Mouse (Mus musculus): ENCODE measurements around the gene Mepce. TPM values are rescaled to one million over a fixed set of nuclear protein-coding genes. Genes with fewer than 3 reads are reported as not detected.

Mepce gene
- polyA plus RNA-seq, 1 experiment from 2014 or later = 7.5 TPM

DNA sequence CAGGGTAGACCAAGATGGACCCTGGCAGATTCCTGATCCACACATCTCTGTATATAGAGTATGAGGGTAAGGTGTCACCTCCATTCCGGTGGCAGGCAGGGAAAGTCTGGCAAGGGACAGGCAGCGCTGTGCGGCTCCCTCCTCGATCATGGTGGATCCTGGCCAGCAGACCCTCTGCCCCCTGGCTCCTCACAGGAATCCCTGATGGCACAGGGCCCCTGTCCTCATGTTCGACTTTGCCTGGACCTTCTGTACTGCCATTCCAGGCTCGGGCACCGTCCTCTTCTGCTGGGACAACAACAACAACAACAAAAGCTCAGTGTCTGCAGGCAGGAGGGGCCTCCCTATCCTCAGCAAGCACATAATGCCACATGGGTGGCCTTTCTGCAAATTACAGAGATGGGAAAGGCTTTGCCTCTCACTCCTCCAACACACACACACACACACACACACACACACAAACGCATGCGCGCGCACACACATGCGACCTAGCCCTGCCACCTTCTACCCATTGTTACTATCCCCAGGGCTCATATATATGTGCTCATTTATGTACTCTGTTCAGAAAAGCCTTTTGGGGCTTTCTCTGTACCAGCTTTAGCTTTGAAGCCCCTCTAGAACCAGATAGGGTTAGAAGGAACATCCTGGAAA is 53.7 kb downstream of the Mepce start:
- H3K27me3 ChIP-seq (replicated peaks) = no peaks in the 10 kb centered on the region
- 0 out of 2 replicates have a peak, but pooled peaks cover 8% of the 10 kb centered on the region for H3K4me1 ChIP-seq
- no peak overlapping the region for H3K4me3 ChIP-seq (replicated peaks)
- H3K9ac ChIP-seq = no peak overlapping the region
- WGBS = 86% methylated on average over 12 of the region's 12 CpGs
- H3K36me3 ChIP-seq = peaks cover 7% of the 10 kb centered on the region
- no peak overlapping the region for H3K27ac ChIP-seq
- H3K9me3 ChIP-seq = no peaks in the 10 kb centered on the region
- no peak for ATAC-seq (ENCODE audit: insufficient read depth, low FRiP score, low read depth)
- H3K4me2 ChIP-seq = no peak overlapping the region

Other genes starting within 250 kb of the Mepce start
- 4.5 and 5.1 TPM in 2 replicates for gene Actl6b, start 234.1 kb downstream of the Mepce start, polyA plus RNA-seq (2015; fragmentation: Nextera tagmentation; extraction: Ambion mirVana)
- 2.2 and 4.7 TPM in 2 replicates for gene Tfr2, start 217.8 kb downstream of the Mepce start, polyA plus RNA-seq (2015; fragmentation: Nextera tagmentation; extraction: Ambion mirVana)
- gene Mospd3, start 186.6 kb downstream of the Mepce start, polyA plus RNA-seq (2015; fragmentation: Nextera tagmentation; extraction: Ambion mirVana) = 30.6 TPM in 2 replicates
- gene Pcolce, start 173.9 kb downstream of the Mepce start, polyA plus RNA-seq (2015; fragmentation: Nextera tagmentation; extraction: Ambion mirVana) = 112 and 115 TPM in 2 replicates
- gene Fbxo24, start 158.7 kb downstream of the Mepce start, polyA plus RNA-seq (2015; fragmentation: Nextera tagmentation; extraction: Ambion mirVana) = 0.13 and 0.26 TPM in 2 replicates
- gene Lrch4, start 158.5 kb downstream of the Mepce start, polyA plus RNA-seq (2015; fragmentation: Nextera tagmentation; extraction: Ambion mirVana) = 36.0 and 38.5 TPM in 2 replicates
- gene Gm20605, start 158.5 kb downstream of the Mepce start, polyA plus RNA-seq (2015; fragmentation: Nextera tagmentation; extraction: Ambion mirVana) = 6.6 and 9.4 TPM in 2 replicates
- 5.8 and 8.9 TPM in 2 replicates for gene Sap25, start 146.3 kb downstream of the Mepce start, polyA plus RNA-seq (2015; fragmentation: Nextera tagmentation; extraction: Ambion mirVana)
- gene Irs3, start 141.9 kb downstream of the Mepce start, polyA plus RNA-seq (2015; fragmentation: Nextera tagmentation; extraction: Ambion mirVana) = 0.06 and 0.09 TPM in 2 replicates
- 18.1 and 23.1 TPM in 2 replicates for gene Agfg2, start 102.9 kb downstream of the Mepce start, polyA plus RNA-seq (2015; fragmentation: Nextera tagmentation; extraction: Ambion mirVana)
- 2.7 and 2.9 TPM in 2 replicates for gene Nyap1, start 46.0 kb downstream of the Mepce start, polyA plus RNA-seq (2015; fragmentation: Nextera tagmentation; extraction: Ambion mirVana)
- 130 and 138 TPM in 2 replicates for gene Tsc22d4, start 41.9 kb downstream of the Mepce start, polyA plus RNA-seq (2015; fragmentation: Nextera tagmentation; extraction: Ambion mirVana)
- 22.5 and 26.2 TPM in 2 replicates for gene Ppp1r35, start 8.8 kb downstream of the Mepce start, polyA plus RNA-seq (2015; fragmentation: Nextera tagmentation; extraction: Ambion mirVana)
- gene Zcwpw1, start 143 bp upstream of the Mepce start, polyA plus RNA-seq (2015; fragmentation: Nextera tagmentation; extraction: Ambion mirVana) = 18.3 and 20.5 TPM in 2 replicates
- 2.2 and 2.4 TPM in 2 replicates for gene Pilra, start 48.6 kb upstream of the Mepce start, polyA plus RNA-seq (2015; fragmentation: Nextera tagmentation; extraction: Ambion mirVana)
- 0.89 and 1.6 TPM in 2 replicates for gene Pilrb1, start 70.5 kb upstream of the Mepce start, polyA plus RNA-seq (2015; fragmentation: Nextera tagmentation; extraction: Ambion mirVana)
- gene Pilrb2, start 84.2 kb upstream of the Mepce start, polyA plus RNA-seq (2015; fragmentation: Nextera tagmentation; extraction: Ambion mirVana) = 1.4 and 1.6 TPM in 2 replicates
- 9.3 and 10.4 TPM in 2 replicates for gene Cyp3a13, start 134.0 kb upstream of the Mepce start, polyA plus RNA-seq (2015; fragmentation: Nextera tagmentation; extraction: Ambion mirVana)
- 0.62 and 0.94 TPM in 2 replicates for gene Gjc3, start 175.4 kb upstream of the Mepce start, polyA plus RNA-seq (2015; fragmentation: Nextera tagmentation; extraction: Ambion mirVana)
- 0.43 and 0.46 TPM in 2 replicates for gene Azgp1, start 193.9 kb upstream of the Mepce start, polyA plus RNA-seq (2015; fragmentation: Nextera tagmentation; extraction: Ambion mirVana)
- gene Smok3a, start 233.6 kb upstream of the Mepce start, polyA plus RNA-seq (2015; fragmentation: Nextera tagmentation; extraction: Ambion mirVana) = not detected in 2 replicates
- gene Smok3b, start 233.8 kb upstream of the Mepce start, polyA plus RNA-seq (2015; fragmentation: Nextera tagmentation; extraction: Ambion mirVana) = not detected in 2 replicates